Mouse (Mus musculus) myocyte (in vitro differentiated cells): ENCODE measurements around the gene Selenok. TPM values are rescaled to one million over a fixed set of nuclear protein-coding genes. Genes with fewer than 3 reads are reported as not detected.
A peak's percentile ranks its signal among the peaks of the same experiment; 100 is the strongest.

ENCODE experiments used
- H3K27me3 ChIP-seq: one replicate; pipeline ENCODE4 v1.6.1; 2011; ENCODE audit not compliant: control insufficient read depth, insufficient read depth, insufficient read length
- H3K36me3 ChIP-seq: one replicate; pipeline ENCODE4 v1.6.1; 2011; ENCODE audit not compliant: control insufficient read depth, insufficient read depth
- H3K4me2 ChIP-seq: one replicate; pipeline ENCODE4 v1.6.1; 2011; ENCODE audit warnings: low read depth, control low read depth
- H3K4me3 ChIP-seq: one replicate; pipeline ENCODE4 v1.5.1; 2011; ENCODE audit warnings: mild to moderate bottlenecking, control low read depth, moderate library complexity
- H3K79me2 ChIP-seq: one replicate; pipeline ENCODE4 v1.6.1; 2011; ENCODE audit not compliant: control insufficient read depth, insufficient read depth
- H3ac ChIP-seq: one replicate; pipeline ENCODE4 v1.6.1; 2011; ENCODE audit not compliant: control insufficient read depth, insufficient read length
- CEBPB ChIP-seq: IDR thresholded peaks from 2 replicates; pipeline ENCODE4 v1.6.1; 2011; ENCODE audit warnings: mild to moderate bottlenecking, moderate library complexity; ENCODE audit not compliant: poor library complexity, insufficient read depth, severe bottlenecking
- E2F4 ChIP-seq: IDR thresholded peaks from one replicate; pipeline ENCODE4 v1.6.1; 2011; ENCODE audit warnings: mild to moderate bottlenecking, control low read depth, moderate library complexity; ENCODE audit not compliant: insufficient read depth
- MAX ChIP-seq: IDR thresholded peaks from one replicate; pipeline ENCODE4 v1.6.1; 2011; ENCODE audit warnings: low read depth, mild to moderate bottlenecking, control low read depth
- MYOD1 ChIP-seq, 3 experiments: IDR thresholded peaks; one replicate each; pipeline ENCODE4 v1.6.1; 2011; ENCODE audit warnings: control low read depth in 2 of 3, low read depth in 2 of 3, mild to moderate bottlenecking in 2 of 3, moderate library complexity in 1 of 3; ENCODE audit not compliant: insufficient read length in 2 of 3, control insufficient read depth in 1 of 3
- MYOG ChIP-seq, 3 experiments: IDR thresholded peaks; one replicate each; pipeline ENCODE4 v1.6.1; 2011; ENCODE audit warnings: control low read depth in 2 of 3, low read depth in 2 of 3, mild to moderate bottlenecking in 2 of 3; ENCODE audit not compliant: insufficient read length in 2 of 3, control insufficient read depth in 1 of 3, insufficient read depth in 1 of 3
- POLR2A ChIP-seq: IDR thresholded peaks from one replicate; pipeline ENCODE4 v1.6.1; 2011; ENCODE audit warnings: low read depth, mild to moderate bottlenecking, control low read depth, moderate library complexity; ENCODE audit not compliant: insufficient read length
- POLR2AphosphoS2 ChIP-seq: IDR thresholded peaks from one replicate; pipeline ENCODE4 v1.6.1; 2011; ENCODE audit warnings: low read depth, control low read depth; ENCODE audit not compliant: insufficient read length
- REST ChIP-seq: IDR thresholded peaks from one replicate; pipeline ENCODE4 v1.6.1; 2011; ENCODE audit warnings: mild to moderate bottlenecking, control low read depth, moderate library complexity; ENCODE audit not compliant: insufficient read depth, insufficient read length
- SRF ChIP-seq: IDR thresholded peaks from one replicate; pipeline ENCODE4 v1.6.1; 2011; ENCODE audit warnings: low read depth; ENCODE audit not compliant: control insufficient read depth, insufficient read length
- TCF12 ChIP-seq: IDR thresholded peaks from one replicate; pipeline ENCODE4 v1.6.1; 2011; ENCODE audit warnings: mild to moderate bottlenecking, control low read depth; ENCODE audit not compliant: poor library complexity, insufficient read depth, severe bottlenecking
- TCF3 ChIP-seq: IDR thresholded peaks from one replicate; pipeline ENCODE4 v1.6.1; 2011; ENCODE audit warnings: low read depth, control low read depth; ENCODE audit not compliant: insufficient read length
- USF1 ChIP-seq: IDR thresholded peaks from one replicate; pipeline ENCODE4 v1.6.1; 2011; ENCODE audit warnings: low read depth, mild to moderate bottlenecking, control low read depth, moderate library complexity
- polyA plus RNA-seq: library from polyadenylated mRNA; unstranded; fragments of >200 nt; fragmentation: generic; extraction: Trizol; gene quantifications from one replicate; pipeline ENCODE4 v1.2.1, GENCODE M21; 2012; ENCODE audit warnings: missing spikeins

The Selenok gene
- polyA plus RNA-seq, 1 experiment: 102 TPM

- no peak overlapping the region for H3K4me3 ChIP-seq
- TF ChIP-seq USF1 (no peak), POLR2AphosphoS2 (peak; percentile 53)
Observed at GRCm38 (mm10) chr14:29998747-29999474, 30.8 kb downstream of the Selenok start.

DNA sequence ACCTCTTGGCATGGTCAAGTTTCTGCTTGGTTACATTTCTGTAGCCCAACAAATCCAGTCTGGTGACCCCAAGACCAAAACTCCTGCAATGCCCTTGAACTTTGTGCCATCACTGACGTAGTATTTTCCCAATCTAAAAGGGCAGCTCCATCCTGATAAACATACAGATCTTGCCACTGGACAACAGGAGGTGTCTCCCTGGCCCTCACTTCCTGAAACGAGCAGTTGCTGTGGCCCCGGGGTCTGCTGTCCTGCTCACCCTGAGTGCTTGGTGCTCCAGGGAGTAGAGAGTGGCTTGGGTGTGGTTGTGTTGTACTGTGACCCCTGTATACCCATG is 31.3 kb downstream of the Selenok start:
- peaks cover 14% of the 10 kb centered on the region for H3K27me3 ChIP-seq
- H3K36me3 ChIP-seq: no peaks in the 10 kb centered on the region
- H3K4me3 ChIP-seq: no peak overlapping the region
- no peak overlapping the region for H3K4me2 ChIP-seq
- H3K79me2 ChIP-seq: no peaks in the 10 kb centered on the region
- no peak overlapping the region for H3ac ChIP-seq
- TF ChIP-seq CEBPB: no peak
- no peak for TF ChIP-seq TCF3
- no peak for TF ChIP-seq E2F4
- TF ChIP-seq MAX: no peak
- no peak for TF ChIP-seq REST
- no peak for TF ChIP-seq USF1
- no peak for TF ChIP-seq SRF
- TF ChIP-seq POLR2A: no peak
- TF ChIP-seq MYOG (IDR thresholded peaks at IDR 0.05; ENCODE audit: control insufficient read depth in 1 of 3, insufficient read depth in 1 of 3, insufficient read length in 2 of 3, low read depth in 2 of 3): no peak
- no peak for TF ChIP-seq TCF12
- TF ChIP-seq MYOD1 (IDR thresholded peaks at IDR 0.05; ENCODE audit: control insufficient read depth in 1 of 3, insufficient read length in 2 of 3, low read depth in 2 of 3): no peak
- no peak for TF ChIP-seq POLR2AphosphoS2

More at GRCm38 (mm10) chr14:29998747-29999474, 30.8 kb downstream of the Selenok start:
- Histone ChIP-seq H3K79me2 (no peaks in the 10 kb centered on the region), H3ac (no peak overlapping the region), H3K27me3 (peaks cover 9% of the 10 kb centered on the region), H3K36me3 (peaks cover under 1% of the 10 kb centered on the region), H3K4me2 (no peak overlapping the region)

DNA sequence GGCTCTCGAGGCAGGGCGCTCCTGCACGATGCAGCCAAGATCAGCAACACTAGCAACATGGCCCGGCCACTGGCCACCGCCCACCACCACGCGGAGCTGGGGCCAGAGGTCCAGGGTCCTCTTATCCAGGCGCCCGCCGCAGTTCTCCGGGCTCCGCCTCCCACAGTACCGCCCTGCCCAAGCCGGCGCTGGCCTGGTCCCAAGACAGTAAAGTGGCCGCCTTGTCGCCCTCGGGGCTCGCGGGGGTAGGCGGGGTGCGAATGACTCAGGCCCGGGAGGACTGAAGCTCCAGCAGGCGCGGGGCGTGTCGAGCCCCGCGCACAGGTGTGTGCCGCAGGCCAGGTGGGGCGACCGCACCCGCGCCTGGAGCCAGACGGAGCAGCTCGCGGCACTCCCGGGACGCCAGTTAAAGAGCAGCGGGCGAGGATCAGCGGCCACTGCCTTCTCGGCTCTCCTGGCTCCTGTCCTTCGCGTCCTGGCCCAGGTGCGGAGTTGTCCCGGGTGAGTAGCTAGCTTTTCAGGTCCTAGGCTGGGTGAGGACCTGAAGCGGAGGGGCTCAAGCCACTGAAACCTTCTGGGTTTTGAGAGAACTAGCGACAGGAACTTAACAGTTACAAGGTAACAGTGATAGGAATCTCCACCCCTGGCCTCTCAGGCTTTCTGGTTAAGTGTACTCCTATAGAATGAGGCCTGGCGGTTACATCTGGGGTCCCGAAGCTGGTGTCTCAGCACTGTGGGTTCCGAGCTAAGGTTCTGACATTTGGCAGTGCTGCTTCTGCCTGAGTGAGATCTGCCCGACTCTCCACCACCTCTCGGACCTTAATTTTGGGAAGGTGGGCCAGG is 40.8 kb downstream of the Selenok start, which contains the start of the genes Il17rb and Chdh:
TSS of gene Il17rb (minus strand) at position 164 of the 843 bp plus-strand sequence.
TSS of gene Chdh (plus strand) at position 291 of the 843 bp plus-strand sequence.
- H3K79me2 ChIP-seq: no peaks in the 10 kb centered on the region
- no peak within 1 kb of the TSS for H3K4me2 ChIP-seq
- no peak for TF ChIP-seq MAX
- TF ChIP-seq TCF12: no peak
- no peak for TF ChIP-seq MYOD1 (IDR thresholded peaks at IDR 0.05; ENCODE audit: control insufficient read depth in 1 of 3, insufficient read length in 2 of 3, low read depth in 2 of 3)
- no peak for TF ChIP-seq POLR2AphosphoS2
- no peak for TF ChIP-seq SRF
- TF ChIP-seq TCF3: no peak
- no peak for TF ChIP-seq MYOG (IDR thresholded peaks at IDR 0.05; ENCODE audit: control insufficient read depth in 1 of 3, insufficient read depth in 1 of 3, insufficient read length in 2 of 3, low read depth in 2 of 3)
- no peak for TF ChIP-seq E2F4
- TF ChIP-seq POLR2A: no peak
- no peaks in the 10 kb centered on the region for H3K36me3 ChIP-seq
- H3ac ChIP-seq: no peak within 1 kb of the TSS
- H3K4me3 ChIP-seq: no peak within 1 kb of the TSS
- peaks cover 48% of the 10 kb centered on the region for H3K27me3 ChIP-seq

- Histone ChIP-seq H3K4me2 (no peak overlapping the region), H3K4me3 (no peak overlapping the region), H3K27me3 (peaks cover 51% of the 10 kb centered on the region), H3K79me2 (no peaks in the 10 kb centered on the region), H3K36me3 (no peaks in the 10 kb centered on the region), H3ac (no peak overlapping the region)
- no peak for TF ChIP-seq REST
- no peak for TF ChIP-seq CEBPB
- TF ChIP-seq TCF3: no peak
- no peak for TF ChIP-seq SRF
- TF ChIP-seq MYOG (IDR thresholded peaks at IDR 0.05; ENCODE audit: control insufficient read depth in 1 of 3, insufficient read depth in 1 of 3, insufficient read length in 2 of 3, low read depth in 2 of 3): no peak
- TF ChIP-seq USF1: no peak
- TF ChIP-seq POLR2A: no peak
Observed at GRCm38 (mm10) chr14:30009864-30010560, 41.9 kb downstream of the Selenok start.
